Comparison of ENCODE assay signal across 10 mouse cellular contexts in the genomic region with DNA sequence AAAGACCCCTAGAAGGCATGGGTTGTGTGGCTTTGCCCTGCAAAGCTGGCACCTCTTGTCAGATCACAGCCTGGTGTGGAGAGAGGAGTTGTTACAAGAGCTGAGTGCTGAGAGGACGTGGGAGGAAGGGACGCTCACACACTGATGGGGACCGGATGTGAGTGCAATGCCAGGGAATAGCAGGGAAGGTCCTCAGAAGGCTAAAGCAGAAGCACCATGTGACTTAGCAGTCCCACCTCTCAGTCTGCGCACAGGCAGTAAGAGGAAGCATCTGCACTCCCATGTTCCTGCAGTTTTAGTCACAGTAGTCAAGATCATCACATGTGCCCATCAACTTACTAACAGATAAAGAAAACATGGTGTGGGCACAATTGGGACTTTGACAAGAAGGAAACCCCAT.
DNase-seq lines count a peak whose midpoint lies in the region; ATAC-seq and TF ChIP-seq lines count a peak whose summit lies in the region.
"Had no signal": no experiment of that assay in that cellular context is flagged by ENCODE, and none has a peak within 500 bp of the region (broad histone marks: within the 10 kb centered on the region; RNA-seq: fewer than 3 reads in every experiment).

No protein-coding gene starts in this region.

- 78% methylated on average over 4 of the region's 4 CpGs for WGBS in forebrain, embryonic 11.5 days
- 28% methylated on average over 4 of the region's 4 CpGs for WGBS in heart, postnatal 0 days

- H3K36me3 ChIP-seq in forebrain, embryonic 11.5 days (ENCODE audit: control insufficient read depth, insufficient read depth, low read length): no peaks in the 10 kb centered on the region
- no peaks in the 10 kb centered on the region for H3K36me3 ChIP-seq in heart, postnatal 0 days (replicated peaks; ENCODE audit: control insufficient read depth, insufficient read depth, low read length)
- H3K36me3 ChIP-seq in megakaryocyte, embryonic 14.5 days (replicated peaks; ENCODE audit: low read length): peaks cover 10% of the 10 kb centered on the region

- TF ChIP-seq CTCF in layer of hippocampus, adult 2 months (conservative IDR thresholded peaks at IDR 0.05): no peak
- no peak for TF ChIP-seq CTCF in heart, postnatal 0 days (IDR thresholded peaks at IDR 0.05; ENCODE audit: low read depth)

- no peak overlapping the region for H3K4me3 ChIP-seq in layer of hippocampus, adult 2 months
- H3K4me3 ChIP-seq in forebrain, embryonic 11.5 days (ENCODE audit: low read depth, low read length): no peak overlapping the region
- no peak overlapping the region for H3K4me3 ChIP-seq in heart, postnatal 0 days (ENCODE audit: low read depth, low read length)
- peak overlapping the region; percentile 68 for H3K4me3 ChIP-seq in megakaryocyte, embryonic 14.5 days (replicated peaks)

- no peak for TF ChIP-seq EP300 in heart, postnatal 0 days (IDR thresholded peaks at IDR 0.05; ENCODE audit: low read depth)

- H3K9ac ChIP-seq in forebrain, embryonic 11.5 days (ENCODE audit: low read length): no peak overlapping the region
- H3K9ac ChIP-seq in heart, postnatal 0 days (replicated peaks; ENCODE audit: low read depth, low read length): no peak overlapping the region

- no peak for DNase-seq in layer of hippocampus, adult 2 months (ENCODE audit: low spot score in 2 of 2)
- no peak for DNase-seq in layer of hippocampus, postnatal 36 days
- no peak for DNase-seq in forebrain, embryonic 11.5 days (ENCODE audit: low spot score)
- DNase-seq in heart, postnatal 0 days (ENCODE audit: low spot score): peak; percentile 18
- DNase-seq in thymus, postnatal 0 days (ENCODE audit: low spot score): no peak
- no peak for DNase-seq in ovary, adult 18-20 months (ENCODE audit: low spot score)
- DNase-seq in urinary bladder, postnatal 36 days (ENCODE audit: low spot score in 2 of 2): no peak
- DNase-seq: cerebellum, adult 11-12 months had no signal

- peaks cover 11% of the 10 kb centered on the region for H3K4me1 ChIP-seq in forebrain, embryonic 11.5 days (replicated peaks; ENCODE audit: control insufficient read depth, insufficient read depth, low read length)
- peaks cover 22% of the 10 kb centered on the region for H3K4me1 ChIP-seq in heart, postnatal 0 days (ENCODE audit: control insufficient read depth, insufficient read depth)
- H3K4me1 ChIP-seq in megakaryocyte, embryonic 14.5 days: peaks cover 31% of the 10 kb centered on the region

- no peak for ATAC-seq in forebrain, embryonic 11.5 days (replicated peaks; ENCODE audit: low FRiP score)
- peak; percentile 70 for ATAC-seq in heart, postnatal 0 days (ENCODE audit: insufficient read depth, low read depth)
- ATAC-seq: activated CD4-positive, CD25-positive, alpha-beta regulatory T cell, adult 4 months had no signal

- no peaks in the 10 kb centered on the region for H3K9me3 ChIP-seq in forebrain, embryonic 11.5 days (ENCODE audit: control insufficient read depth, low read length)
- H3K9me3 ChIP-seq in heart, postnatal 0 days (replicated peaks; ENCODE audit: control insufficient read depth, low read length): no peaks in the 10 kb centered on the region
- peaks cover 9% of the 10 kb centered on the region for H3K9me3 ChIP-seq in megakaryocyte, embryonic 14.5 days

- peak overlapping the region; percentile 91 for H3K27ac ChIP-seq in layer of hippocampus, adult 2 months
- H3K27ac ChIP-seq in forebrain, embryonic 11.5 days (ENCODE audit: low read depth, low read length): peak overlapping the region; percentile 37; the same call in 1 of the 2 replicates
- no peak overlapping the region for H3K27ac ChIP-seq in heart, postnatal 0 days (ENCODE audit: low read depth)

- no peaks in the 10 kb centered on the region for H3K27me3 ChIP-seq in forebrain, embryonic 11.5 days (ENCODE audit: control insufficient read depth, insufficient read depth, low read length)
- no peaks in the 10 kb centered on the region for H3K27me3 ChIP-seq in heart, postnatal 0 days (ENCODE audit: control insufficient read depth, insufficient read depth, low read length)
- peaks cover 10% of the 10 kb centered on the region for H3K27me3 ChIP-seq in megakaryocyte, embryonic 14.5 days (replicated peaks)

- no peak overlapping the region for H3K4me2 ChIP-seq in forebrain, embryonic 11.5 days (ENCODE audit: low read depth, low read length, severe bottlenecking)
- H3K4me2 ChIP-seq in heart, postnatal 0 days (ENCODE audit: low read depth, low read length): no peak overlapping the region
